Mouse (Mus musculus): Measurements from ENCODE around the gene Arhgap19.

Gene Arhgap19

DNA sequence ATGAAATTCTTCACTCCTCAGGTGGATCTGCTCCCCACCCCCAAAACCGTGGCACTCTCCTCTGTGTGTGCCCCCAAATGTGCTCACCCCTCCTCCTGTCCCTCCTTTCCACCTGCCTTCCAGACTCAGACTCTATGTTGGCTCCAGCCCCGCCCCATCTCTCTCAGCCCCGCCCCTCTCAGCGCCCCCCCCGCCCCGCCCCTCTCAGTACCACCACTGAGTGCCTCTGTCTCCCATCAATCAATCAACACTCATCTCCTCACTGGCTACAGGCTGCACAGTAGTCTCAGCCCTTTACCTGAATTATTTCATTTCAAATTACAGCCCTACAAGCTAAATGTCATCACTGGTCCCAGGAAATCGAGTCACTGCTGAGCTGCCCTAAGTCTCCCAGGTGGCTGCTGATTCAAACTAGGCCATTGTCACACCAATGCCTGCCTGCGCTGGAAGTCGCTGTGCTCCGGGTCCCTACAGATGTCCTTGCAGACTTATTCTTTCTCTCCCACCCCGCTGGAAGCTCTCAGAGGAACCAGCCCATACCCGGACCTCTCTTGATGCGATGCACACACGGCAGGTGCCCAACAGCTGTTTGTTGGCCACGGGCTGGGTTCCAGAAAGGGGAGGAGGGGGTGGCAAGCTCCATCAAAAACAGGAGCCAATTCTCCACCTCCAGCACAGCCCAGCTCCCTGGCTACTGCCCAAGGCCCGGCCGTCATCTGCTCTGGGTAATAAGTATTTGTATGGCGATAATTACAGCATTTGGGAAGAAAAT, 64.0 kb downstream of the Arhgap19 start:
- no peak for DNase-seq

DNA sequence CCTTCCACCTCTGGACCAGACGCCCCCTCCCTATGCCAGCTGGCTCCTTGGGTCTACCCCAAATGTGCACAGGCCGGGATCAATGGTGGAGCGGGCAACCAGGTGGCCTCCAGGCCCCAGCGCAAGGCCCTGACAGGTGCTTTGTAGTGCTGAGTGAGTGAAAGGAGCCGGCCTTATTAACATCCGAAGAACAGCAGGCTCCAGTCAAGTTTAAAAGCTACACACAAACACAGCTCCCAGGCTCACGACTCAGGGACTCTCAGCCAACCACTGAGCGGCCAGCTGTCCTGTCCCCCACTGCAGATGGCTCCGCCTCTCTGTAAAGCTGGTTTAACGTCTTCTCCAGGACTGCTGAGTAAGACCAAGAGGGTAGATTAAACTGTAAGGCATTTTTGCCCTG, 67.2 kb downstream of the Arhgap19 start:
- no peak for DNase-seq

GRCm38 (mm10) chr19:41725491-41725890, 76.4 kb downstream of the Arhgap19 start:
- no peak for DNase-seq

DNA sequence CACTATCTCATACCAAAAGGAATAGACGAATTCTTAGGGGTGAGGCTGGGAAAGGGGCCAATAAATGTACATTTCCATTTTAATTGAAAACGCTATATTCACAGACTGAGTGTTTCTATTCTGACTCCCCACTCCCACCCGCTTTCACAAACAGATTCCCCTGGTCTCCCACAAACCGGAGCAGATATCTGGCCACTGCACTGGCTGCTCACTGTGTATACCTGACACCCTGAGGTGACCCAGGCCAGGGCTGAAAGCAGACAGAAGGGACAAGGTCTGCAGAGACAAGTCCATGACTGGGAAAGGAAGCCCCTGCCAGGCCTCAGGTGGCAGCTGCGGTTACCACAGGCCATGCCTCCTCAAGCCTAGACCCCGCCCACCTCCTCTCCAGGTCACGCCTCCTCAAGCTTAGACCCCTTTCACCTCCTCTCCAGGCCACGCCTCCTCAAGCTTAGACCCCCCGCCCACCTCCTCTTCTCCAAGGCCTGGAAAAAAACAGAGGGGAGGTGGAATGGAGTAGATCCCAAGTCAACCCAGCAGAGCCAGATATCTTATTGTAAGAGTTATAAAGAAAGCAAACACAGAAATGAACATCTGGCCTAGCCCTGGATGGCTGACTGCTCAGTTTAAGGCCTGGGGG, 76.9 kb downstream of the Arhgap19 start:
- DNase-seq, result peak; percentile 10 to 32

DNA sequence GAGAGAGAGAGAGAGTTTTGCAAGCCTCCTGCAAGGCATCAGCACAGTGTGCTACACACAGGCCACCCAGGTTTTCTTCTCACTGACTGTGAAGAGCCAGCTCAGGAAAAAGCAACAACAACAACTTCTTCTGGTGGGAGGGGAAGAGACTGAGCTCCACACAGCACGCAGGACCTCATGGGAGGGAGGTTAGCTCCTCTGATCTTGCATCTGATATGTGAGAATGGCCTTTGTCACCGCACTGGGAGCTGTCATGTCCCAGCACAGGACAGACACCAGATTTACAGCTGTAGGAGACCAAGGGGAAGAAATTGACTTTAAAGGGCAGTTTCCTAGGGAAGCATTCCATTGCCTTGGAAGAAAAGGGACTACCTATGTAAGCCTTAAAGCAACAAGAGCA, 78.5 kb downstream of the Arhgap19 start:
- no peak for DNase-seq

DNA sequence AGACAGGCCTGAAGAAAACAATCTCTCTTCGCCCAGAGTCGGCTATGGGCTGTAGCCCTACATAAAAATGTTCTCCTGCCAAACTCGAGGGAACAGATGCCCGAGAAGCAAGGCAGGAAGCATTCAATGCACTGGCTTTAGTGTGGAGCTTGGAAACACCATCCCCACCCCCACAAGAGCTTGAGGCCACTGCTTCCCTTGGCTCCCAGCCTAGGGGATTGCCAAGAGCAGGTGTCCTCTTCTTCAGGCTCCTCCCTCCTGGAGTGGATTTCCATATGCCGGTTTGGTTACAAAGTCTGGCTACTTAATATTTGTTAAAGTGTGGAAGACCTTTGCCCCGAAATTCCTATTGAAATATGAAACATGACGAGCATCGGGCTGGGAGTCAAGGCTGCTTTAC, 82.4 kb downstream of the Arhgap19 start:
- no peak for DNase-seq

Measured in thymus, adult 18-20 months (tissue).